Mouse (Mus musculus): Measurements from ENCODE around the gene Prss43. TPM values are rescaled to one million over a fixed set of nuclear protein-coding genes. Genes with fewer than 3 reads are reported as not detected.

Prss43 gene
- polyA plus RNA-seq, 1 experiment from 2014 or later, result not detected

Other genes with a start within 250 kb of the Prss43 start
- 22.9 and 26.0 TPM in 2 replicates for gene Nradd, start 202.2 kb upstream of the Prss43 start, polyA plus RNA-seq (2016; fragmentation: Nextera tagmentation; extraction: Ambion mirVana)
- 1.9 and 2.4 TPM in 2 replicates for gene Nbeal2, start 172.5 kb upstream of the Prss43 start, polyA plus RNA-seq (2016; fragmentation: Nextera tagmentation; extraction: Ambion mirVana)
- 120 and 123 TPM in 2 replicates for gene Ccdc12, start 170.2 kb upstream of the Prss43 start, polyA plus RNA-seq (2016; fragmentation: Nextera tagmentation; extraction: Ambion mirVana)
- gene Myl3, start 84.8 kb upstream of the Prss43 start, polyA plus RNA-seq (2016; fragmentation: Nextera tagmentation; extraction: Ambion mirVana), result 3,437 and 3,612 TPM in 2 replicates
- 45.8 and 46.1 TPM in 2 replicates for gene Pth1r, start 79.5 kb upstream of the Prss43 start, polyA plus RNA-seq (2016; fragmentation: Nextera tagmentation; extraction: Ambion mirVana)
- 0.14 TPM in 1 of 2 replicates, not detected in the other for gene Prss42, start 28.5 kb upstream of the Prss43 start, polyA plus RNA-seq (2016; fragmentation: Nextera tagmentation; extraction: Ambion mirVana)
- gene Prss44, start 12.7 kb upstream of the Prss43 start, polyA plus RNA-seq (2016; fragmentation: Nextera tagmentation; extraction: Ambion mirVana), result not detected in 2 replicates
- not detected in 2 replicates for gene Prss45, start 7.9 kb downstream of the Prss43 start, polyA plus RNA-seq (2016; fragmentation: Nextera tagmentation; extraction: Ambion mirVana)
- not detected in 2 replicates for gene Prss46, start 17.8 kb downstream of the Prss43 start, polyA plus RNA-seq (2016; fragmentation: Nextera tagmentation; extraction: Ambion mirVana)
- gene Prss50, start 31.3 kb downstream of the Prss43 start, polyA plus RNA-seq (2016; fragmentation: Nextera tagmentation; extraction: Ambion mirVana), result 0.97 TPM in 1 of 2 replicates, not detected in the other
- 1.3 and 1.4 TPM in 2 replicates for gene Als2cl, start 53.2 kb downstream of the Prss43 start, polyA plus RNA-seq (2016; fragmentation: Nextera tagmentation; extraction: Ambion mirVana)
- gene Tmie, start 53.4 kb downstream of the Prss43 start, polyA plus RNA-seq (2016; fragmentation: Nextera tagmentation; extraction: Ambion mirVana), result 0.06 and 0.65 TPM in 2 replicates
- not detected in 2 replicates for gene Fam240a, start 90.2 kb downstream of the Prss43 start, polyA plus RNA-seq (2016; fragmentation: Nextera tagmentation; extraction: Ambion mirVana)
- not detected in 2 replicates for gene Tdgf1, start 119.5 kb downstream of the Prss43 start, polyA plus RNA-seq (2016; fragmentation: Nextera tagmentation; extraction: Ambion mirVana)
- 1.3 and 1.5 TPM in 2 replicates for gene Lrrc2, start 124.9 kb downstream of the Prss43 start, polyA plus RNA-seq (2016; fragmentation: Nextera tagmentation; extraction: Ambion mirVana)
- gene Rtp3, start 163.9 kb downstream of the Prss43 start, polyA plus RNA-seq (2016; fragmentation: Nextera tagmentation; extraction: Ambion mirVana), result 0.09 TPM in 1 of 2 replicates, not detected in the other
- 0.72 and 1.3 TPM in 2 replicates for gene Ltf, start 192.6 kb downstream of the Prss43 start, polyA plus RNA-seq (2016; fragmentation: Nextera tagmentation; extraction: Ambion mirVana)
- 3.9 and 4.4 TPM in 2 replicates for gene Ccrl2, start 230.8 kb downstream of the Prss43 start, polyA plus RNA-seq (2016; fragmentation: Nextera tagmentation; extraction: Ambion mirVana)

Measured in heart, embryonic 12.5 days (tissue).